Mouse (Mus musculus): ENCODE measurements around the gene Zfp746. TPM values are rescaled to one million over a fixed set of nuclear protein-coding genes. Genes with fewer than 3 reads are reported as not detected.

The Zfp746 gene
- polyA plus RNA-seq, 1 experiment = 16.9 TPM

DNA sequence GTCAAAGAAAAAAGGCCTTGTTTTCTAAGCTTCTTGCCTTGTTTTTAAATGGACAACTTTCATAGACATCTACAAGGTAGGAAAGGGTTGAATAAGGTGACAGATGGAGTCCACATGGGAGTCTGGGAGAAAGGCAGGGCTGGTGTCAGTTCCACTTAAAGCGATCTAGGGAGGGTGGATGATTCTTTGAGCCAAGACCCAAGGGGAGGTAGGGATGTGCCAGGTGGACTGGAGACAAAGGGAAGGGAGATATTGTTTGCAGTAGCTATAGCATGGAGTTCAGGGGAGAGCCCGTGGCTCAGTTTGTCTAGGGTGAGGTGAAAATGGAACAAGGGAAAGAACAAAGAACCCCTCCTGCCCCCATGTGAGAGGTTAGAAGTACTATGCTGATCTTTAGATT is 26.0 kb downstream of the Zfp746 start:
- 72% methylated on average over 2 of the region's 2 CpGs for WGBS

GRCm38 (mm10) chr6:48052136-48052535 is 34.3 kb downstream of the Zfp746 start:
- WGBS = 90% methylated on average over 6 of the region's 6 CpGs
- TF ChIP-seq CTCF (IDR thresholded peaks at IDR 0.05; ENCODE audit: extremely low read depth, insufficient read length, insufficient replicate concordance, low read depth, low read length) (no peak), POLR2A (IDR thresholded peaks at IDR 0.05; ENCODE audit: low read depth, low read length) (no peak)
- no peaks in the 10 kb centered on the region for H3K27me3 ChIP-seq (ENCODE audit: control insufficient read depth, insufficient read depth, low read length)
- H3K4me1 ChIP-seq (ENCODE audit: control insufficient read depth, insufficient read depth, insufficient read length, low read length) = peaks cover 5% of the 10 kb centered on the region; the same call in 1 of the 2 replicates
- H3K27ac ChIP-seq (ENCODE audit: insufficient read depth, low read depth, low read length) = no peak overlapping the region
- no peaks in the 10 kb centered on the region for H3K36me3 ChIP-seq (ENCODE audit: control insufficient read depth, insufficient read depth, low read length)
- no peak overlapping the region for H3K4me3 ChIP-seq (ENCODE audit: low read depth, low read length)

More for the DNA sequence above, 26.0 kb downstream of the Zfp746 start:
- TF ChIP-seq CTCF (IDR thresholded peaks at IDR 0.05; ENCODE audit: extremely low read depth, insufficient read length, insufficient replicate concordance, low read depth, low read length) = no peak
- TF ChIP-seq POLR2A (IDR thresholded peaks at IDR 0.05; ENCODE audit: low read depth, low read length) = no peak
- Histone ChIP-seq H3K27ac (ENCODE audit: insufficient read depth, low read depth, low read length) (no peak overlapping the region), H3K4me3 (ENCODE audit: low read depth, low read length) (no peak overlapping the region), H3K36me3 (ENCODE audit: control insufficient read depth, insufficient read depth, low read length) (peaks cover 27% of the 10 kb centered on the region), H3K27me3 (ENCODE audit: control insufficient read depth, insufficient read depth, low read length) (no peaks in the 10 kb centered on the region), H3K4me1 (ENCODE audit: control insufficient read depth, insufficient read depth, insufficient read length, low read length) (no peaks in the 10 kb centered on the region)

GRCm38 (mm10) chr6:48051666-48052065 is 34.7 kb downstream of the Zfp746 start:
- no peaks in the 10 kb centered on the region for H3K36me3 ChIP-seq (ENCODE audit: control insufficient read depth, insufficient read depth, low read length)
- no peaks in the 10 kb centered on the region for H3K27me3 ChIP-seq (ENCODE audit: control insufficient read depth, insufficient read depth, low read length)
- H3K4me3 ChIP-seq (ENCODE audit: low read depth, low read length) = no peak overlapping the region
- H3K27ac ChIP-seq (ENCODE audit: insufficient read depth, low read depth, low read length) = no peak overlapping the region
- WGBS = 79% methylated on average over 2 of the region's 2 CpGs
- no peak for TF ChIP-seq CTCF (IDR thresholded peaks at IDR 0.05; ENCODE audit: extremely low read depth, insufficient read length, insufficient replicate concordance, low read depth, low read length)
- TF ChIP-seq POLR2A (IDR thresholded peaks at IDR 0.05; ENCODE audit: low read depth, low read length) = no peak
- peaks cover 7% of the 10 kb centered on the region; the same call in 1 of the 2 replicates for H3K4me1 ChIP-seq (ENCODE audit: control insufficient read depth, insufficient read depth, insufficient read length, low read length)

- peaks cover 7% of the 10 kb centered on the region; the same call in 1 of the 2 replicates for H3K4me1 ChIP-seq (ENCODE audit: control insufficient read depth, insufficient read depth, insufficient read length, low read length)
- no peak overlapping the region for H3K27ac ChIP-seq (ENCODE audit: insufficient read depth, low read depth, low read length)
- no peak for TF ChIP-seq POLR2A (IDR thresholded peaks at IDR 0.05; ENCODE audit: low read depth, low read length)
- no peak for TF ChIP-seq CTCF (IDR thresholded peaks at IDR 0.05; ENCODE audit: extremely low read depth, insufficient read length, insufficient replicate concordance, low read depth, low read length)
- no peaks in the 10 kb centered on the region for H3K27me3 ChIP-seq (ENCODE audit: control insufficient read depth, insufficient read depth, low read length)
- H3K4me3 ChIP-seq (ENCODE audit: low read depth, low read length) = peak overlapping the region; percentile 83; the same call in 1 of the 2 replicates
- H3K36me3 ChIP-seq (ENCODE audit: control insufficient read depth, insufficient read depth, low read length) = peaks cover under 1% of the 10 kb centered on the region; the same call in 1 of the 2 replicates
- WGBS = 39% methylated on average over 9 of the region's 9 CpGs
These were observed 36.9 kb downstream of the Zfp746 start for GRCm38 (mm10) chr6:48049273-48050065.

GRCm38 (mm10) chr6:48048426-48049272 is 37.7 kb downstream of the Zfp746 start, which contains the start of gene Zfp777:
Gene Zfp777, minus strand, starts transcription at chr6:48048911.
- WGBS = 1% methylated on average over 82 of the region's 82 CpGs
- Histone ChIP-seq H3K27ac (ENCODE audit: insufficient read depth, low read depth, low read length) (0 out of 2 replicates have a peak within 1 kb of the TSS, but pooled peaks have one; percentile 1), H3K36me3 (ENCODE audit: control insufficient read depth, insufficient read depth, low read length) (peaks cover 6% of the 10 kb centered on the region; the same call in 1 of the 2 replicates), H3K27me3 (ENCODE audit: control insufficient read depth, insufficient read depth, low read length) (no peaks in the 10 kb centered on the region), H3K4me1 (ENCODE audit: control insufficient read depth, insufficient read depth, insufficient read length, low read length) (peaks cover 7% of the 10 kb centered on the region; the same call in 1 of the 2 replicates), H3K4me3 (ENCODE audit: low read depth, low read length) (peak within 1 kb of the TSS; percentile 83)
- TF ChIP-seq CTCF (IDR thresholded peaks at IDR 0.05; ENCODE audit: extremely low read depth, insufficient read length, insufficient replicate concordance, low read depth, low read length) (peak; percentile 53), POLR2A (IDR thresholded peaks at IDR 0.05; ENCODE audit: low read depth, low read length) (peak; percentile 67; the same call in 1 of the 2 replicates)

GRCm38 (mm10) chr6:48047450-48048351 is 38.7 kb downstream of the Zfp746 start:
- Histone ChIP-seq H3K27ac (ENCODE audit: insufficient read depth, low read depth, low read length) (no peak overlapping the region), H3K4me1 (ENCODE audit: control insufficient read depth, insufficient read depth, insufficient read length, low read length) (peaks cover 7% of the 10 kb centered on the region; the same call in 1 of the 2 replicates), H3K36me3 (ENCODE audit: control insufficient read depth, insufficient read depth, low read length) (peaks cover 15% of the 10 kb centered on the region), H3K4me3 (ENCODE audit: low read depth, low read length) (peak overlapping the region; percentile 83), H3K27me3 (ENCODE audit: control insufficient read depth, insufficient read depth, low read length) (no peaks in the 10 kb centered on the region)
- 8% methylated on average over 149 of the region's 150 CpGs for WGBS
- TF ChIP-seq POLR2A (IDR thresholded peaks at IDR 0.05; ENCODE audit: low read depth, low read length) = no peak
- TF ChIP-seq CTCF (IDR thresholded peaks at IDR 0.05; ENCODE audit: extremely low read depth, insufficient read length, insufficient replicate concordance, low read depth, low read length) = no peak
